Mouse (Mus musculus) inflammation-experienced regulatory T-cells, adult 6 months (primary cell): ENCODE results near the gene Sgpl1. TPM values are rescaled to one million over a fixed set of nuclear protein-coding genes. Genes with fewer than 3 reads are reported as not detected.
A peak's percentile ranks its signal among the peaks of the same experiment; 100 is the strongest.

ENCODE experiments used
- ATAC-seq: one replicate; pipeline ENCODE4 v1.8.0; 2017
- polyA plus RNA-seq, 3 experiments: library from polyadenylated mRNA; unstranded; fragments of 100-300 nt; shearing (Covaris generic); gene quantifications; one replicate each; pipeline ENCODE4 v1.2.1; 2017

Gene Sgpl1
- polyA plus RNA-seq, 3 experiments from 2014 or later: 23.1 to 28.9 (median 27.1) TPM

DNA sequence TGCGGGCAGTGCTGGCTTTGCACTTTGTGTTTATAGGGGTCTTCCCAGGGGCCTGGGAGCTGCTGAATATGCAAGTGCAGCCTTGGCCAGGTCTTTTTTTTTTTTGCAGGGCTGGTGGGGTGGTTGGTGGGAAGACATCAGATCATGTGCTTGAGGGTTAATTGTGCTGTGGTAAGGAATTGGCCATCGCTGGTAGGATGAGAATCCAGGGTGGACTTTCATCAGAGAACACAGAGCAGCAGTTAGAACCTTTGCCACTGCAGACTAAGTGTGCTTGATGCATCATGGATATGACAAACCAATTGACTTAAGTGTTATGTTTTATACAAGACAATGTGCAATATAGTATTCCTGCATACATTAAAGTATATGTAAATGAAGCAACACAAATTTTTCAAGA lies 62.1 kb downstream of the Sgpl1 start:
- ATAC-seq: no peak

DNA sequence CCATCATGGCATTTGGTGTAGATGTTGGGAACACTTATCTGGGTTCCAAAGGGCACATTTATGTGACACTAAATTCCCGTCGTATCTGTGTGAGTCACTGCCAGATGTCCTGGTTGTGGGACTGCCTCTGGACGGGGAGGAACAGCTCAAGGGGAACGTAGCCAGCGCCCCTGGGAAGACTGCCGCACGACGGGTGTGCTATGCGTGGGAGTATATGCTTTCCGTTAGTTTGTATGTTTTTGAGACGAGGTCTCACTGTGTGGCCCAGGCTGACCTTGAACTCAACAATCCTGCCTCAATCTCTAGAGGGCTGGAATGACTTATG lies 66.6 kb downstream of the Sgpl1 start:
- ATAC-seq: no peak

DNA sequence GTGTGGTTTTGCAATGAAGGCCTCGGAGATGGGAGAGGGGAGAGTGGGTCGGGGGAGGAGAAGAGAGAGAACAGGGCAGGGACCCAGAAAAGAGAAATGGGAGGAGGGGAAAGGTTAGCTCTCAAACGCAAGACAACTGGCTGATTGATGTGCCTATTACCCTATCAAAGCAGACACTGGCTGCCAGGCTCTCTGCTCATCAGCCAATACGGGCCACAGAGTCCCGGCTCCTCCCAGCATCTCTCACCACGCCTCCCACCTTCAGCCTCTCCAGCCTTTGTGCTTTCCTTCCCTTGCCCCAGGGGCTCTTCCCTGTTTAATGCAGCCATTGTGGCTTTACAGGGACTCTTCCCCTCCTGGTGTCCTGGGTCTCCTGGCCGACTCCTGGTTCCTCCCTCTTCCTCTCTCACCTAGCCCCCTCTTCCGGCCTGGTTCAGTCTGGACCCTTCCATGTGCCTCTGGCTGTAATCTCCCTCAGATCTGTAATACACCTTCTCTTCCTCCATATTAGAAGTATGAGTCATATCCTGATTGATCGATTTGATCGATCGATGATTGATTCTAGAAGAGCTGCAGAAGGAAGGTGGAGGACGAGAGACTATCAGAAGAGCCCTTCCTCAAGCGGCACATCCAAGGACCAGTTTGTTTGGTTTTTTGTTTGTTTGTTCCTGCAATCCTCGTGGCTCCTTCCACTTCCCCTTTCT lies 67.1 kb downstream of the Sgpl1 start:
- ATAC-seq: peak; percentile 61

DNA sequence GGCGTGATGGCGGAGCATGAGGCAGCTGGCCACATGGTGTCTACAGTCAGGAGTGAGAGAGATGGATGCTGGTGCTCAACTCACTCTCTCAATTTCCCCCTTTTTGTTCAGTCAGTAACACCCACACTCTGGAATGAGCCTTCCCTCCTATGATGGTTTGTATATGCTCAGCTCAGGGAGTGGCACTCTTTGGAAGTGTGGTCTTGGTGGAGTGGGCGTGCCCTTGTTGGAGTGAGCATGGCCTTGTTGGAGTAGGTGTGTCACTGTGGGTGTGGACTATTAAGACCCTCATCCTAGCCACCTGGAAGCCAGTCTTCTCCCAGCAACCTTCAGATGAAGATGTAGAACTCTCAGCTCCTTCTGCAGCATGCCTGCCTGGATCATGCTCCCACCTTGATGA lies 71.9 kb downstream of the Sgpl1 start:
- no peak for ATAC-seq

DNA sequence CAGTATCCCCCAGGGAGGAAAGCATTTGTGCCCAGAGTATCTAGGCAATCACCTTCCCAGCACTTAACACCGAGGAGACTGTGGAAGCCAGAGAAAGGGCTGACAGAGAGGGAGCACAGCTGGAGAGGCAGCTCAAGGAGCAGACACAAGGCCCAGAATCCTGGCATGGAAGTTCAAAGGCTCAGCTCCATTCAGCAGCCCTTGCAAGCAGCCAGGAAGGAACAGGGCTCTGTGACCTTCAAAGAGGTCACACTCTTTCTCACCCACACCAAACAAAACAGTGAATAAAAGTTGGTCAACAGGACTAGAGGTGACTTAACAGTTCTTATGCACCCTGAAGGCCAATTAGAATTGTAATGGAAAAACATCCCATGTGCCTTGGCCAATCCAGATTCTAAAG lies 72.9 kb downstream of the Sgpl1 start:
- no peak for ATAC-seq

DNA sequence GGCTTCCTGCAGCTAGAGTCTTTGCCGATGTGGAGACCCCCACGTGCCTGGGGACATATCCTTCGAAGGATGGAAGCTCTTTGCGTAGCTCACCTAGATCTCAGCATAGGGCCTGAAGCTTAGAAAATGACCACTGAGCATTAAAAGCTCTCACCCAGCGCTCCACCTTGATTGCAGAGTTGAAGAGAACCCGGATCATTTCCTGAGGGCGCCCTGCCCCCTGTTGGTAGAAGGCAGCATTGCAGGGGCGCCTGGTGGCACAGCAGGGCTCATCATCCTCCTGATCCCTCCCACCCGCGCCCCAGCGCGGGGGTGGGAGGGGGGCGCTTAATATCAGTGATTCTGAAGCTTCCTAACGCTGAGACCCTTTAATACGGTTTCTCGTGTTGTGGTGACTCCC lies 75.2 kb downstream of the Sgpl1 start:
- no peak for ATAC-seq

DNA sequence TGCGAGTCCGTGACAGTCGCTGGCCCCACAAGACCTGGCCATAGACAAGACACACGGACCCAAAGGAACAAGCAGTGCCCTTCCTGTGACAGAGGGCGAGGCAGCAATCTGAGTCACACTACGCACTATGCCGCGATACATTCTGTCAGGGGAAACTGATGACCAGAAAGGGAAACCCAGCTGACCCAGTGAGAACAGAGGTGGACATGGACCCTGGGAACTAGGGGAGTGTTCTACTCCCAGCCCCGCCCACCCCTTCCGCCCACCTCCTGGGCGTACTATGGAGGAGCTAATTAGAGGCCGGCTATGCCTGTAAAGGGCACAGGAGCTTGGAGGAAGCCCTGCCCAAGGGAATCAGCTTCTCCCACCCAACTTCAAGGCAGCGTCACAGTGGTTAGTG lies 78.3 kb downstream of the Sgpl1 start:
- no peak for ATAC-seq

DNA sequence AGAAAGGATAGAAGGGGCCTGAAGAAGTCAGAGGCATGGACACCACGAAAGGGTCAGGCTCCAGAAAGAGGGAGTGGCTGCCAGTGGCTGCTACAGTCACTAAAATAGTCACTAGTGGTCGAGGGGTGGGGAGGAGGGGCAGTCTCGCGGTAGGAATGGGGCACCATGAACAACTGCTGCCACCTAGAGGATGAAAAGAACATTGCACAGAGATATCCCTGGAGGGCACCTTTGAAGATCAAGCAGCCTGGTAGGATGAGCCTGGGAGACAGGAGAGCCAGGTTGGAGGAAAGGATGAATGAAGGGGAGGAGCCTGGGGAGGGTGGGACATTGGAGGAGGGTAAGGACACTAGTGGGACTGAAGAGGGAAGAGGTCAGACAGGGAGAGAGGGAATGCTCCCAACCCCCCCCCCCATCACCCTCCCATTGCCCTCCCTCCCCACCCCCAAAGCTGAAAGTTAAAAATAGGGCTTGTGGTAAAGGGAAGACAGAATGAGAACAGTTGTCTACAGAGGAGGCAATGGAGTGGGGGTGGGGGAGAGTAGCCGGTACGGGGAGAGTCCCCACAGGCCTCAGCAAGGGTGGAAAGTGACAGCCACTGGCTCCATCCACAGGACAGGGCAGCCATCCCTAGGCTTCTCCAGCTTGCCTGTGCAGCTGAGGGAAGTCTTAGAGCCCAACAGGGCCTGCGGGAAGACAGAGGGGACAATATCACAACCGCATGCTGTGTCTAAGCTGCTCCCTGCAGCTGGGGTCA lies 78.9 kb downstream of the Sgpl1 start:
- peak; percentile 43 for ATAC-seq

DNA sequence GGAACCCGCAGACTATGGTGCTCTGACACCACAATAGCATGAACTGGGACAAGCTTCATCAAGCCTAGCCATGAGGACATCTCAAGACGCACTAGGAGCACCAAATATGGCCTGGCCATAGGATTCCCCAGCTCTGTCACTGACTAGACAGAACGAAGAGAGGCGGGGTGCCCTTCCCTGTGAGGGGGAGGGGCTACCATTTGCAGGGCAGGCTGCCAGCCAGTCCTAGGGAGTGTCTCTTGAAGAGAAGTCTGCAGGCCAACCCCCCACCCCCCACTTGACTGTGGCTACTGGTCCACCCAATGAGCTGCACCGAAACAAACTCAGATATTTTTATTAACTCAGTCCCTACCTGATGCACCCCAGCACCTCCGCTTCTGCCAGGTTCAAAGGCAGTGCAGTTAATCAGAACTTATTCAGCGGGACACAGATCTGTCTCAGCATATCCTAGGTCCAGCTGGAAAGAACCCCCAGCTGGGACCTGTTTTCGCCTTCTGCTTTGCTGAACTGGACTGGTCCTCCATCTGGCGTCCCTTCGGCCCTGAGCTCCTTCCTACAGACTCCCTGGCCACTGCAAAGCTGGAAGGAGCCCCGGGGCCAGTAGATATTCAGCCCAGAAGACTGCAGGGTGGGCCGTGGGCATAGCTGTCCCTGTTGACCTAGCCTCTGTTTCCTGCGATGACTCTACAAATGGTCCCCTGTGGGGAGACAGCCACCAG lies 82.1 kb downstream of the Sgpl1 start:
- ATAC-seq: no peak

DNA sequence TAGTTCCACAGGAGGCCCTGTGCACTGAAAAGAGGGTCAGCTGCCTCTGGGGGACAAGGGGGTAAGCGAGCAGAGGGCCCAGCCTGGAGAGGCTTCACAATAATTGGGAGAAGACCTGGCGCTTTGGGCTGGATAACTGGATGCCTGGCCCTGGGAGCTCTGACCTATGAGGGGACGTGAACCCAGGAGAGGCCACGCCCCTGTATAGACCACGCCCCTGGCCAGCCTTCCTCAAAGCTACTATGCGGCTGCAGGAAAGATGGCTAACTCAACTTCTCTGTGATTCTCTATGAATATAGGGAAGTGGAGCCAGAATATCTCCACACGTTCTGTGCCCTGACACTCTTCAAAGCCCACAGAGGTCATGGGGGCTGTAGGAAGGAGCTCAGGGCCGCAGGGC lies 82.9 kb downstream of the Sgpl1 start:
- no peak for ATAC-seq

DNA sequence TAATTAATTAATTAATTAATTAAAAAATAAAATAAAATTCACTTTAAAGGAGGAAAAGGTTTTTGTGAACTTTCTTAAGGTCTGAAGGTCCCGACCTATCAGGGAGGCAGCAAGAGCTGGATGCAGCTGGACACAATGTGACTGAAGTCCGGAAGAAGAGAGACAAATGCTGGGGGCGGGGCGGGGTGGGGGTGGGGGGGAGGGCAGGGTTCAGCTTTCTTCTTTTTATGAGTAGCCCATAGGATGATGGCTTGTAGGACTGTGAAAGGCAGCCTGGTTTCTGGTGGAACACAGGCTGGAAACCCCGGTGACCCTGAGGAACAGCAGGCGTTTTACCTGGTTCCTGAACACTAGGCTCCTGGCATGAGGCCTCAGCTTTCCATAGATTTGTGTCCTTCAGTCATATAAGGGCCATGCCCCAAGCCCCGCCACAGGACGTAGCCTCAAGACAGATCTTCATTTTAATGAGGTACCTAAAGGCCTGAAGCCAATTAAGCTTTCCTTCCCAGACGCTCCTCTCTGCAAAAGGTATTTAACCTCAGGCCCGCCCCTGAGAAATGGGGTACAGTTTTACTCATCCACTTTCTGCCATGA lies 84.1 kb downstream of the Sgpl1 start:
- no peak for ATAC-seq

DNA sequence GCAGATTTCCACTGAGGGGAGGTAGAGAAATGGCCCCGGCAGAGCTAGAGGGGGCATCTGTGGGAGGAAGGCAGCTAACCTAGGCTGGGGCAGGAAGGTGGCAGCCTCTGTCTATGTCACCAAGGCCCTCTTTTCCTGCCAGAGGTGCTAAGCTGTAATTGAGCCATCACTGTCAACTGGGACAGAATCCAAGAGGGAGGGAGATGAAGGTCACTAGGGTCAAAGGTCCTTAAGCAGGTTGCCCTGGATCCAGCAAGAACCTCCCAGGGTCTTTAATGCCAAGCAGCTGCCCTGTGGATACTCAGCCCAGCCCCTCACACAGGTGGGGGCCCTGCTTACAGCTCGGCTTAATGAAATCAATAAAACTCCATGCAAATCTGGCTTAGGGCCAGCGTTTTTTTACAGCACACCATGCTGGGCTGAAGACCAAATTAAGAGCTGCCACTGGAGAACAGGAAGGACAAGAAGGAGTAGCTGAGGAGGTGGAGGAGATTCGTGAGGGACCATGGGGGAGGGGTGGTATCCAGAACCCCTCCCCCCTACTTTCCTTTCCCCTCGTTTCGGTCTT lies 87.9 kb downstream of the Sgpl1 start:
- ATAC-seq: no peak

DNA sequence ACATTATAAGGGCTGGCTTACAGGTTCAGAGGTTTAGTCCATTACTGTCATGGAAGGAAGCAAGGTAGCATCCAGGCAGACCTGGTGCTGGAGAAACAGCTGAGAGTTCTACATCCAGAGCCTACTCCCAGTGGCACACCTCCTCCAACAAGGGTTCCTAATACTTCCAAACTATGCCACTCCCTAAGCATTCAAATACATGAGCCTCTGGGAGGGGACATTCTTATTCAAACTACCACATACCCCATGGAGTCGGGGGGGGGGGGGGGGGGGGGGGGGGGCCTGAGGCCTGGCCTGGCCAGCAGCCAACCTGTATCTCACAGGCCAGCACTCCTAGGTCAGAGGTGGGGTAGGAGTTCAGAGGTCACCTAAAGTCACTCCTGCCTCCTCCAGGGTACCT lies 88.4 kb downstream of the Sgpl1 start:
- ATAC-seq: no peak

DNA sequence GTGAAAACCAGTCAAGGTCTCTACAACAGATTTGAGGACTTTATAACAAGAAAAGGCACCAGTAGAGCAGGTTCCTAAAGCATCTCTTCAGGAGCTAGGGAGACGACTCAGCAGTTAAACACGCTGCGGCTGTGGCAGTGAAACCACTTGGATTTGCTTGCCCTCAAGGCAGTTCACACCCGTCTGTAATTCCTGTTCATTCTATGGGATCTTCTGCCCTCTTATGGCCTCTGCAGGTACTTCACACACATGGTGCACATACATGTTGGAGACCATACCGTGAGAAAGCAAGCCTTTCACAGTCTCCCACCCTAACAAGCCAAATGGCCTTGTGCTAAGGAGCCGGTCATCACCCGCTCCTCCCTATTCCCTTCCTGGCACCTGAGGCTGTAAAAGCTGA lies 90.8 kb downstream of the Sgpl1 start:
- ATAC-seq: no peak

DNA sequence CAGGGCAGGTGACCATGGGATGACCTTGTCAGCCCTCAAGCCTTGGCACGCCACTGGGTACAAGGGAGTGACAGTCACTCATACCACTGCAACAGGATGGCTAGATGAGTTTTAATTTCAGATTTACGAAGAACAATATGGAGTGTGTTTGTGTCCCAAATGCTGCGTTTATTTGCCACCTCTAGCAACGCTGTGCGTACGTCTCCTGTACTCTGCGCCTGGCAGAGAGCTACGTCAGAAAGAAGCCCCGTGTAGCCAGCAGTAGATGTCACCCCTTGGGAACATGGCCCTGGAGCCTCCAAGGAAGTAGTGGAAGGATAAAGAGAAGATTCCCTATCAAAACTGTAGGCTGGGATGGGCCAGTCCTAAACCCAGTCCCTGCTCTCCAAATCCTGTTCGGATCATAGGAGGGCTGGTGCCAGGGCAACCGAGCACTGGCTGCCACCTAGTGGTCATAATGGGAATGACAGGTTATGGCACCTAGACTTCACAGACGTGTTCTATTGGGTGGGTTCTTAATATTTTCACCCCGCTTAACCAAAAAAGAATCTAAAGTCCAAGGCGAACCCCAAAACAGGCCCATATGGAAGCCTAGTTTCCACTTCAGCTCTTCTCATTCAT lies 95.4 kb downstream of the Sgpl1 start:
- ATAC-seq: no peak

Other genes with a start within 250 kb of the Sgpl1 start
- gene Pcbd1, start 58.4 kb downstream of the Sgpl1 start, polyA plus RNA-seq: under 1 TPM in 2 of 3 experiments, not detected in 1; 0.59 to 0.82 TPM
- not detected for gene Tbata, start 24.3 kb upstream of the Sgpl1 start, polyA plus RNA-seq
- not detected for gene Adamts14, start 125.7 kb upstream of the Sgpl1 start, polyA plus RNA-seq
- 10 to 100 TPM in 1 of 3 experiments, 1 to 10 TPM in 2; 5.3 to 31.6 (median 6.0) TPM for gene Prf1, start 150.1 kb upstream of the Sgpl1 start, polyA plus RNA-seq
- 1 to 10 TPM in 1 of 3 experiments, not detected in 2; 1.0 TPM for gene Pald1, start 235.8 kb upstream of the Sgpl1 start, polyA plus RNA-seq